ENCODE assay signal across 28 mouse cellular contexts in genomic region chr10:61012199-61012695, GRCm38 (mm10).
DNase-seq lines count a peak whose midpoint lies in the region; ATAC-seq lines count a peak whose summit lies in the region.
"Had no signal": no experiment of that assay in that cellular context is flagged by ENCODE, and none has a peak within 500 bp of the region (broad histone marks: within the 10 kb centered on the region; RNA-seq: fewer than 3 reads in every experiment).

No protein-coding gene starts in this region.

- 54% methylated on average over 1 of the region's 1 CpGs for WGBS in hindbrain, embryonic 15.5 days
- 46% methylated on average over 1 of the region's 1 CpGs for WGBS in hindbrain, embryonic 12.5 days
- 35% methylated on average over 1 of the region's 1 CpGs for WGBS in midbrain, embryonic 15.5 days
- 89% methylated on average over 1 of the region's 1 CpGs for WGBS in intestine, embryonic 16.5 days

- no peak overlapping the region for H3K4me2 ChIP-seq in hindbrain, embryonic 15.5 days
- H3K4me2 ChIP-seq in hindbrain, embryonic 12.5 days (replicated peaks) = no peak overlapping the region
- H3K4me2 ChIP-seq in midbrain, embryonic 15.5 days = no peak overlapping the region
- no peak overlapping the region for H3K4me2 ChIP-seq in intestine, embryonic 16.5 days (ENCODE audit: low read depth, low read length)
- H3K4me2 ChIP-seq: heart, embryonic 11.5 days; limb, embryonic 12.5 days; liver, embryonic 11.5 days; stomach, embryonic 15.5 days had no signal

- H3K27me3 ChIP-seq in hindbrain, embryonic 15.5 days = no peaks in the 10 kb centered on the region
- no peaks in the 10 kb centered on the region; the same call in none of the 2 replicates for H3K27me3 ChIP-seq in hindbrain, embryonic 12.5 days
- no peaks in the 10 kb centered on the region for H3K27me3 ChIP-seq in midbrain, embryonic 15.5 days (replicated peaks)
- H3K27me3 ChIP-seq in intestine, embryonic 16.5 days (replicated peaks; ENCODE audit: control insufficient read depth, insufficient read depth, low read length) = no peaks in the 10 kb centered on the region
- H3K27me3 ChIP-seq: limb, embryonic 12.5 days; stomach, embryonic 15.5 days had no signal

- peak; percentile 32 for DNase-seq in embryo, embryonic 11 days
- no peak for DNase-seq in embryo, embryonic 10 days (ENCODE audit: low spot score)
- peak; percentile 29 for DNase-seq in brain, adult 2 months (ENCODE audit: low read depth, low spot score)
- no peak for DNase-seq in frontal cortex, adult 2 months (ENCODE audit: extremely low spot score in 1 of 2, low spot score in 1 of 2)
- DNase-seq: cerebellum, adult 18-20 months; cerebellum, postnatal 25 days; gastrocnemius, postnatal 14 days; heart, adult 11 months; kidney, postnatal 36 days; layer of hippocampus, postnatal 36 days; liver, postnatal 0 days; right cerebral cortex, adult 18-20 months; right cerebral cortex, postnatal 4 days; thymus, adult 18-20 months; thymus, postnatal 36 days had no signal

- no peak overlapping the region for H3K4me3 ChIP-seq in hindbrain, embryonic 15.5 days
- H3K4me3 ChIP-seq in hindbrain, embryonic 12.5 days = no peak overlapping the region
- H3K4me3 ChIP-seq in midbrain, embryonic 15.5 days = no peak overlapping the region
- no peak overlapping the region for H3K4me3 ChIP-seq in intestine, embryonic 16.5 days (ENCODE audit: low read length)
- H3K4me3 ChIP-seq: forebrain, embryonic 10.5 days; limb, embryonic 12.5 days; stomach, embryonic 15.5 days had no signal

- no peaks in the 10 kb centered on the region for H3K36me3 ChIP-seq in hindbrain, embryonic 15.5 days
- H3K36me3 ChIP-seq in hindbrain, embryonic 12.5 days = no peaks in the 10 kb centered on the region
- no peaks in the 10 kb centered on the region for H3K36me3 ChIP-seq in midbrain, embryonic 15.5 days (replicated peaks)
- H3K36me3 ChIP-seq in intestine, embryonic 16.5 days (ENCODE audit: control insufficient read depth, insufficient read depth, low read length) = no peaks in the 10 kb centered on the region
- H3K36me3 ChIP-seq: forebrain, embryonic 10.5 days; limb, embryonic 12.5 days; stomach, embryonic 15.5 days had no signal

- ATAC-seq in hindbrain, embryonic 15.5 days (ENCODE audit: low FRiP score, low read depth) = peak; percentile 24; the same call in 1 of the 2 replicates
- ATAC-seq in hindbrain, embryonic 12.5 days (ENCODE audit: low FRiP score) = no peak
- peak; percentile 59 for ATAC-seq in midbrain, embryonic 15.5 days (replicated peaks)
- ATAC-seq in intestine, embryonic 16.5 days = no peak
- ATAC-seq: CD4-positive, CD25-positive, alpha-beta regulatory T cell, adult 4 months; intestine, postnatal 0 days; liver, postnatal 0 days; lung, postnatal 0 days had no signal

- peaks cover 21% of the 10 kb centered on the region for H3K4me1 ChIP-seq in hindbrain, embryonic 15.5 days (replicated peaks)
- peaks cover 14% of the 10 kb centered on the region for H3K4me1 ChIP-seq in hindbrain, embryonic 12.5 days
- peaks cover 14% of the 10 kb centered on the region for H3K4me1 ChIP-seq in midbrain, embryonic 15.5 days
- H3K4me1 ChIP-seq in intestine, embryonic 16.5 days (ENCODE audit: control insufficient read depth, insufficient read depth, low read length) = no peaks in the 10 kb centered on the region
- H3K4me1 ChIP-seq: limb, embryonic 12.5 days; stomach, embryonic 15.5 days had no signal

- no peaks in the 10 kb centered on the region for H3K9me3 ChIP-seq in hindbrain, embryonic 15.5 days
- no peaks in the 10 kb centered on the region for H3K9me3 ChIP-seq in hindbrain, embryonic 12.5 days (replicated peaks)
- no peaks in the 10 kb centered on the region for H3K9me3 ChIP-seq in midbrain, embryonic 15.5 days
- no peaks in the 10 kb centered on the region for H3K9me3 ChIP-seq in intestine, embryonic 16.5 days (ENCODE audit: control insufficient read depth, low read length)
- H3K9me3 ChIP-seq: forebrain, embryonic 10.5 days; limb, embryonic 12.5 days; stomach, embryonic 15.5 days had no signal

- H3K9ac ChIP-seq in hindbrain, embryonic 15.5 days = no peak overlapping the region
- H3K9ac ChIP-seq in hindbrain, embryonic 12.5 days = no peak overlapping the region
- H3K9ac ChIP-seq in midbrain, embryonic 15.5 days = no peak overlapping the region
- H3K9ac ChIP-seq in intestine, embryonic 16.5 days (ENCODE audit: low read depth, low read length) = no peak overlapping the region
- H3K9ac ChIP-seq: limb, embryonic 12.5 days; liver, postnatal 0 days; stomach, embryonic 15.5 days had no signal

- H3K27ac ChIP-seq in hindbrain, embryonic 15.5 days (replicated peaks) = no peak overlapping the region
- no peak overlapping the region for H3K27ac ChIP-seq in hindbrain, embryonic 12.5 days
- peak overlapping the region; percentile 13; the same call in 1 of the 2 replicates for H3K27ac ChIP-seq in midbrain, embryonic 15.5 days
- no peak overlapping the region for H3K27ac ChIP-seq in intestine, embryonic 16.5 days (ENCODE audit: low read length)
- H3K27ac ChIP-seq: forebrain, embryonic 10.5 days; limb, embryonic 12.5 days; macrophage; stomach, embryonic 15.5 days had no signal

Comparison
In these comparisons a context has a peak if more than half of its experiments do, and no peak if none do; other contexts are left out.
1. DNase-seq: peak in embryo, embryonic 11 days (single experiment) and brain, adult 2 months (single experiment); none in embryo, embryonic 10 days (single experiment) and frontal cortex, adult 2 months (0 of 2).
2. ATAC-seq: peak in hindbrain, embryonic 15.5 days (single experiment) and midbrain, embryonic 15.5 days (single experiment); none in hindbrain, embryonic 12.5 days (single experiment) and intestine, embryonic 16.5 days (single experiment).